Mouse (Mus musculus): Measurements from ENCODE around the gene Palld. TPM values are rescaled to one million over a fixed set of nuclear protein-coding genes. Genes with fewer than 3 reads are reported as not detected.
A peak's percentile ranks its signal among the peaks of the same experiment; 100 is the strongest.

Gene Palld
- total RNA-seq, 2 experiments from 2014 or later: 6.6 to 6.7 TPM

DNA sequence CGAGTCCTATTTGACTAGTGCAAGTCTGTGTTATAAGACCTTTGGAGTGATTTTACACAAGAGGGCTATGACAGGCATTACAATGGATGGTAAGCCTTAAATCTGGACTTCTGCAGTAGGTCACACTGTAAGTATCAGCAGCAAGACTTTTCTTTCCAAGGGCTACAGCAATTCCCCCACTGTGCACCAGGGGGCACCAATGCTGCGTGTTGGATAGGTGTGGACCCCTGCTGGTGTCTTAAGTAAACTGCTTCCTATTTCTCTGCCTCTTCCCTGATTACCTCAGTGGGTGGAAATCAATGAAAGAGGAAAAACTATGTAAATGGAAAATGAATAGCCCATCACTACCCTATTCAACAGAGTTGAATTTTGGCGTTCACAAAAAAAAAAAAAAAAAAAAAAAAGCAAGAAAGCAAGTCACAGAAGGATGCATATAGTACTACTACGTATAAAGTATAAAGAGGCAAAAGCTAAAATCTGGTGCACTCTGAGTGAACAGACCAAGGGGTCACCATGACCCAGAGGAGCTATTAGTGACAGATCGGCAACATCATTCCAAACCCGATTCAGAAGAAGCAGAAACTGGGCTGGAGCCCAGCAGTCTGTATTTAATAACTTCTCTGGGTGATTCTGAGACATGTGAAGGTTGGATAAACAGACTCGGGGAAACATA is 362.5 kb downstream of the Palld start:
- DNase-seq (ENCODE audit: low spot score in 2 of 2): peak; percentile 79 to 91
- no peak overlapping the region for H3K27ac ChIP-seq
- no peak overlapping the region for H3K4me3 ChIP-seq
- peak; percentile 95 for TF ChIP-seq CTCF (conservative IDR thresholded peaks at IDR 0.05)

DNA sequence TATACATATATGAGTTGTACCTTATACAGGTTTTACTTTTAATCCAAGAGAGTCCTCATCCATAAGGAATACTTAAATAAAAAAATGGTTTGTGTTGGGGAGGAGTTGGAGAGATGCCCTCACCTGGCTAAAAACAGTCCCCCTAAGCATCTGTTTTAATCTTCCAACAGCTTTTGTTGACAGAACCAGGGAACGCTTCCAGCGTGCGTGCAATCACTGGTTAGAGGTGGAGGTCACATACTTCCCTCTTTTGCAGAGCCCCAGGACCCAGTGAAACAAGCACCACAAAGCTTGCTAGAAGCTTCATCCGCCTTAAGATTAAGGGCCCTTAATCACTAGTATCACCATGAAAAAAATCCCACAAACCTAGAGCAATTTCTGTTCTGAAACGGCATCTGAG is 365.0 kb downstream of the Palld start:
- no peak for TF ChIP-seq CTCF (conservative IDR thresholded peaks at IDR 0.05)
- Histone ChIP-seq H3K4me3 (no peak overlapping the region), H3K27ac (no peak overlapping the region)
- DNase-seq (ENCODE audit: low spot score in 2 of 2): no peak

DNA sequence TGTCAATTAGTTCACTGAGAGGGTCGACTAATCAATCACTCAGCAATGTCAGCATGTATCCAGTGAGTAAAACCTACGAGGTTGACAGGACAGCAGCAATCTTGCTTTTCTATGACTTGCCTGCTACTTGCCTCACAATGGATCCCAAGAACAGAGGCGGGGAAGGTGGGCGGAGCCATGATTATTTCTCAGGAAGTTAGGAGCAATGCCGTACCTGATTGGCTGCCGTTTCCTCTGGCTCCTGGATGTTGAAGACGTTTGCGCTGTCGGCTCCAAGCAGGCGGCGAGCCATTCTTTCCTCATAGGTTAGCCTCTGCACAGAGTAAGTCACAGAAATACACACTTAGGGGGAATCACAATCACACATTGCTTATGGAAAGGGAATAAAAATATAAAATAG is 367.0 kb downstream of the Palld start:
- no peak overlapping the region for H3K4me3 ChIP-seq
- DNase-seq (ENCODE audit: low spot score in 2 of 2): no peak
- H3K27ac ChIP-seq: no peak overlapping the region
- TF ChIP-seq CTCF (conservative IDR thresholded peaks at IDR 0.05): no peak

DNA sequence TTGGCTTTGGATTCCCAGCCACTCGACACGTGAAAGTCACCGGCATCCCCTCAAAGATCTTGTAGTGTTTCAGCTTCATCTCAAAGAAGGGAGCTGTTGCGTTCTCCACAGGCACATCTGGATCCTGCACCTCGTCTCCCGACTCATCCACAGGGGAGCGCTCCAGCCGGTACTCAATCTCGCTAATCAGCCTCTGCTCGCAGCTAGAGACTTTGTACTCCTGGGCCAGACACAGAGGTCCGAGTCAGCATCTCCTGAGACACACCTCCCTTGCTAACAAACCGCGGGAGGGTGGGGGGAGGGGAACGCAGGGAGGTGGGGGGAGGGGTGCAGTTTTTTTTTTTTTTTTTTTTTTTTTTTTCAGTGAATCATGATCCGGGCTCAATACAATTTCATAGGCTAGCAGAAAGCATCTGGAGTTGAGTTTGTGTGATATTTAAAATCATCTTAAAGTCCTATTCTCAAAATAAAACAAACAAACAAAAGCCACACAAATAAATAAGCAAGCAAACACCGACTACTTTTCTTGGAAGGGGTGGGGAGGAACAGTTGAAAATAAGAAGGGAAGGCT is 369.0 kb downstream of the Palld start:
- Histone ChIP-seq H3K27ac (no peak overlapping the region), H3K4me3 (no peak overlapping the region)
- DNase-seq (ENCODE audit: low spot score in 2 of 2): no peak
- TF ChIP-seq CTCF (conservative IDR thresholded peaks at IDR 0.05): no peak

DNA sequence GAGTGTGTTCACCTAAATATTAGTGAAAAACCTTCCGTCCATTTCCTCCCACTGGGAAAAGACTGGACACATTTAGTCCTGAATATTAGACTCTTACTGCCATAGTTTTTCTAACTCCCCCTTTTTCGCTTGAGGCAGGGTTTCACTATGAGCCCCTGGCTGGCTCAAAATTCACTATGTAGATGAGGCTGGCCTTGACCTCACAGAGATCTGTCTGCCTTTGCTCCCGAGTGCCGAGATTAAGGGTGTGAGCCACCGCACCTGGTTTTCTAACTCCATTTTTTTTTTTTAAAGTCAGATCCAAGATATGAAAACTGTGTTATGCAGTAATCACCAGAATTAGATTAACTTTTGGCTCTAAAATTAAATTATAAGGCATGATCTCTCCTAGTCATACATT is 369.7 kb downstream of the Palld start:
- Histone ChIP-seq H3K27ac (no peak overlapping the region), H3K4me3 (no peak overlapping the region)
- DNase-seq (ENCODE audit: low spot score in 2 of 2): no peak
- TF ChIP-seq CTCF (conservative IDR thresholded peaks at IDR 0.05): no peak

DNA sequence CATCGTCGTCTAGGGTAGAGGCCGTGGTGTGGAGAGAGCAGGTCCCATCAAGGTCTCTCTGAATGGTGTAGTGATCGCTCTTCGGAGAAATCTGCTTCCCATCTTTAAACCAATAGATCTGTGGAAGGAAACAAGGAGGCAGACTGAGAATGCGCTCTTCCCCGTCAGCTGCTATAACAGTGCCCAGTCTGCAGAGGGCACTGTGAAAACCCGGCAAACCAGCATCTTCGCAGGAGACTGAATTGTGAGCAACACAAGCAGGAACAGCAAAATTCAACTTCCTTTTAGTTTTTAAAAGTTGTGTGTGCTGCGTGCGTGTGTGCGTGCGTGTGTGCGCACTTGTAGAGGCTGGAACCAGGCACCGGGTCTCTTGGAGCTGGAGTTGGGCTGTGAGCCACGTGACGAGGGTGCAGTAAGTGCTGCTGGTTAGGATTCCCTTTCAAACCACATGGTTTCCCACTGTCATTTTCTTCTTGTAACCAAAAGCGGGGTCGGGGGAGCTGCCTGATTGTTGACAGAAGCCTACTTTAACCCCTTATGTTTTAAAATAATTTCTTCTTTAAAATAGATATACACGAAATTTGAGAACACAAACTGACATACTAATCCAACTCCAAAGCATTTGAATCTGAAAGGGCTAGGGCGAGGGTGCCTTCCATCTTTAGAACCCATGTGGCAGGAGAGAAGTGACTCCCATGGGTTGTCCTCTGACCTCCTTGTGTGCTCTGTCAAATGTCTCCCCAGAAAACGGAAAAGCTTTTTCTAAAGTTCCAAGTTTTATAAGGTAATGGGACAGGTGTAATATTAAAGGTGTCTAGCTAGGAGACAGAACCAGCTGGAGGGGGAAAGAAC is 370.3 kb downstream of the Palld start:
- TF ChIP-seq CTCF (conservative IDR thresholded peaks at IDR 0.05): peak; percentile 81
- DNase-seq (ENCODE audit: low spot score in 2 of 2): peak in 1 of 2 experiments; percentile 20
- no peak overlapping the region for H3K27ac ChIP-seq
- no peak overlapping the region for H3K4me3 ChIP-seq

DNA sequence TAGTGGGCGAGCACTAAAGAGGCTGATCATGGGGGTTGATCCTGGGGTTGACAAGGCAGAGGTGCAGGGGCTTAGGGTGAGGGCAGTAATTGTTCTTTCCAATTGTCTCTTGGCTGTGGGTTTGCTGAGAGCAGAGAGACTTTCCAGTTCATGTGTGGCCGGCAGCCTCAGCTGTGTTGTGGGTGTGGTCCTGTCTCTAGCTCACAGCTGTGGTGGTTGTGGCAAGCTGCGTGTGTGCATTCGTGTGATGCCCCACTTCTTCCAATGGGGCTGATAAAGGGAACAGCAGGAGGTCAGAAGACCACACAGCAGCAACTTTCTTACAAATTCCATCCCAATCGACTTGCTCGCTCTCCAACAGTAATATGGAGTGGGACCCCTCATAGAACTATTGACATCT is 373.8 kb downstream of the Palld start:
- DNase-seq (ENCODE audit: low spot score in 2 of 2): no peak
- no peak overlapping the region for H3K4me3 ChIP-seq
- no peak for TF ChIP-seq CTCF (conservative IDR thresholded peaks at IDR 0.05)
- H3K27ac ChIP-seq: no peak overlapping the region

DNA sequence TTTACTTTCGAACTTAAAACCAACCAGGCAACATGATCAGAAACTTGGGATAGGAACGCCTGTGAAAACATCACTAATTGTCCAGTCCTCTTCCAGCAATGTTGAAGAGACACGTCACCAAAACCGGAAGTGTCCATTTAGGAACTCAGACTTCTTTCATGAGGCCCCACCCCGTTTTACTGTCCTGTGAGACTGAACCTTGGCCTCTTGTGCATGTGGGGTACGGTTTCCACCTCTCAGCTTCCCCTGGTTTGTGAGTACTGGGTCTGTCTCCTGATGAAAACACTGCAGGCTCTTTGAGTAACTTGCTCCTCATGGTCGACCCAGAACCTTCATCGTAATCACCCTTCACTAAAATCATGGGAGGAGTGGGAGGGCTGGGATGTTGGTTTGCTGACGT is 374.3 kb downstream of the Palld start:
- Histone ChIP-seq H3K4me3 (no peak overlapping the region), H3K27ac (no peak overlapping the region)
- no peak for TF ChIP-seq CTCF (conservative IDR thresholded peaks at IDR 0.05)
- no peak for DNase-seq (ENCODE audit: low spot score in 2 of 2)

DNA sequence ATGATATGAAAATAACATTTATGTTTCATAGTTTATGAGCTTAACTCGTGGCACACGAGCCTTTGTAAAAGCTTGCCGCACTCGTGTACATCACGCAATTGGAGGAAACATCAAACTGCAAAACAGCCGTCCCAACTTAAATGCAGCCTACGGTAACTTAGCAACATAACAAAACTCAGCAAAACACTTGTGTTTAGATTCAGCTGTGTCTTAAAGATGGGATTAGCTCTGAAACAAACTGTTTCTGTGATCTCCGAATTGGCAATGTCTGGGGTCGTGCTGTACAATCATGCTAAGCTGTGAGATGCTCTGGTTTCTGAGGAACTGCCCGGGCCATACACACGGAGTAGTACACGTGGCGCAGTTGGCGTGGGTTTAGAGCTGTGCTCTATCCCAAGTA is 375.5 kb downstream of the Palld start:
- Histone ChIP-seq H3K27ac (no peak overlapping the region), H3K4me3 (no peak overlapping the region)
- DNase-seq (ENCODE audit: low spot score in 2 of 2): no peak
- TF ChIP-seq CTCF (conservative IDR thresholded peaks at IDR 0.05): no peak

DNA sequence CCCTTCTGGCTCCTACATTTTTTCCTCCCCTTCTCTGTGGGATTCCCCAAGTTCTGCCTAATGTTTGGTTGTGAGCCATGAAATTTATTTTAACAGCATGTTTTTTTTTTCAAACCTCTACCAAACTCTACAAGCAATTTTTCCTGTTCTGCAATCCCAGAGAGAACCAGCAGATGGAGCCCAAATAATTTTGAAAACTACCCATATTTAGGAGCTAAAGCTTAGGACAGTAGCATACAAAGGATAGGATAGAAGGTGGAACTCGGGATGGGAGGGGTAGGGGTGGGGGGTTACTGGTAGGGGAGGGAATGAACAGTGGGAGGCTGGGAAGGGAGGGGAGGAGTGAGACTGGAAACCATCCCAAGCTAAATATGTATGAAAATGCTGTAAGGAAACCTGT is 380.4 kb downstream of the Palld start:
- TF ChIP-seq CTCF (conservative IDR thresholded peaks at IDR 0.05): peak; percentile 78
- peak; percentile 35 to 64 for DNase-seq (ENCODE audit: low spot score in 2 of 2)
- no peak overlapping the region for H3K4me3 ChIP-seq

DNA sequence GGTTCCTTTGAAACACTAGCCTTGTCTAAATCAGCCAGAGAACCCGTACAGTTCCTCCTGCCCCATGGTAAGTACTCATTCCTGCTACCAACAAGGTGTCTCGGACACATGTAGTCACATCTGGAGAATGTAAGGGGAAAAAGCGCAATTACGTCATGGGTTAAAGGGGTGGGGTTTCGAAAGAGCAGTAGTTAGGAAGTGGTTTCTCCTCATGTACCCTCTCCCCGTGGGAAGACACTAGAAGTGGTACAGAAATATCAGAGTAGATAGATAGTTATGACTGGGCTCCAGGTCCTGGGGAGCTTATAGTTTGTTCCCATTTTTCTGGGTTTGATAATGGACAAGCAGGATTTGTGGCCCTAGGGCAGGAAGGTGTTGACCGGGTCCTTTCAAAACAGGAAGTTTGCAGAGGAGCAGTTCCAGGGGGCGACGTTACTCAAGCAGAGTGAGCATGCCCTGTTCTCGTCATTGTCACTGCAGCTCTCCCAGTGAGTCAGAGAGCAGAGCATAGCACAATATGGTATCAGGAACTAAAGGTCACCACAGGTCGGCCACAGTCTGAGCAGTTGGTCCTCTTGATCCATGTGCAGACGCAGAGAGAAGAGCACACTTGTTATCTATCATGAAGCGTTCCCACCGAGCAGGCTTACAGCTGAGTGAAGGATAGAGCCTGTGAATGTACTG is 384.8 kb downstream of the Palld start:
- no peak for DNase-seq (ENCODE audit: low spot score in 2 of 2)
- no peak for TF ChIP-seq CTCF (conservative IDR thresholded peaks at IDR 0.05)
- no peak overlapping the region for H3K4me3 ChIP-seq
- H3K27ac ChIP-seq: no peak overlapping the region

More for the DNA sequence above, 380.4 kb downstream of the Palld start:
- no peak overlapping the region for H3K27ac ChIP-seq

DNA sequence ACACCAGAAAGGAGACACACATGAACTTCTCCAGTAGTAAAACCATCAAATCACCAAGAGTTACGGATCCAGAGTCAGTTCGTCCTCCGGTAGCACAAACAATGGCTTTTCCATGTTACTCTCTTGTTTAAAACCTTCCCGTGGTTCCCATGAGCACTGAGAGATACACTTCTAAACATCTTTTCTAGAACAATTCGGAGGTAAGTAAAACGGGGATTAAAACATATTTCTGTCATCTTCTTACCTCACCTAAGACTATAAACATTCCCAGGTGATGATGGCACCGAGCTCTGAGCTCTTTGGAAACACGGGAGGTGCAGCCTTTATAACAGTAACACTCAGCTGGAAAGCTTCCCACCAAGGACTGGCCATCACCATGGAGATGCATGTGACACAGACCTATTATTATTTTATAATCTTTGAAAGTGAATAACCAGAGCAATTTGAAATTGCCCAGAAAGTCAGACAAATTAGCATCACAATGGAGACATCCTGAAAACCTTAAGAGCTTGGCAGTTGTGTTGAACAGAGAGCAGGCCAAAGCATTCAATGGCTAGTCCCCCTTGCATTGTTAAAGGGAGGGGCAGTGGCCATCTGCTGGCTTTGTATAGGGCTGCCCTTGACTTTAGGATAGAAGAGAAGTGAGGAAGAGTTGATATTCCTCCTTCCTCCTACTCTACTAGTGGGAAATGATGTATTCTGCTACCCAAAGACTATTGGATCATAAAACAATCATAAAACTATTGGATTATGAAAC is 385.6 kb downstream of the Palld start:
- no peak overlapping the region for H3K4me3 ChIP-seq

More for the DNA sequence above, 385.6 kb downstream of the Palld start:
- no peak for TF ChIP-seq CTCF (conservative IDR thresholded peaks at IDR 0.05)
- no peak for DNase-seq (ENCODE audit: low spot score in 2 of 2)
- no peak overlapping the region for H3K27ac ChIP-seq

All from layer of hippocampus, adult 2 months (tissue).